Mouse (Mus musculus): ENCODE measurements at regions not wholly inside any gene's neighbourhood (a gene's known extent, or its start where the extent isn't known, plus 50 kb on each side); places are given as distances from the start of the nearest gene placed in this dataset.

- no peak for TF ChIP-seq CTCF (IDR thresholded peaks at IDR 0.05; ENCODE audit: low read depth)
- no peak for TF ChIP-seq EP300 (IDR thresholded peaks at IDR 0.05; ENCODE audit: low read depth)
Observed at GRCm38 (mm10) chr13:60049703-60050102, 127.5 kb downstream of the Gas1 start.
